Comparison of ENCODE assay signal across 9 mouse cellular contexts in genomic region chr7:118102231-118102630, GRCm38 (mm10). TPM values are rescaled to one million over a fixed set of nuclear protein-coding genes. Genes with fewer than 3 reads are reported as not detected.
DNase-seq lines count a peak whose midpoint lies in the region; ATAC-seq lines count a peak whose summit lies in the region.
"Had no signal": no experiment of that assay in that cellular context is flagged by ENCODE, and none has a peak within 500 bp of the region (broad histone marks: within the 10 kb centered on the region; RNA-seq: fewer than 3 reads in every experiment).

No protein-coding gene starts in this region.

- H3K4me1 ChIP-seq in midbrain, embryonic 10.5 days = no peaks in the 10 kb centered on the region; the same call in 1 of the 2 replicates
- no peaks in the 10 kb centered on the region for H3K4me1 ChIP-seq in midbrain, embryonic 16.5 days (ENCODE audit: control insufficient read depth, insufficient read depth, low read length)

- ATAC-seq in midbrain, embryonic 16.5 days = no peak
- ATAC-seq in megakaryocyte progenitor cell, adult 5-6 weeks (replicated peaks; ENCODE audit: poor library complexity) = peak; percentile 59

- H3K27ac ChIP-seq in midbrain, embryonic 10.5 days (replicated peaks) = no peak overlapping the region
- H3K27ac ChIP-seq in midbrain, embryonic 16.5 days (ENCODE audit: low read length) = no peak overlapping the region
- H3K27ac ChIP-seq: hindbrain, embryonic 15.5 days had no signal

- no peak overlapping the region for H3K4me2 ChIP-seq in midbrain, embryonic 16.5 days (ENCODE audit: low read length)
- H3K4me2 ChIP-seq: hindbrain, embryonic 15.5 days had no signal

- no peak overlapping the region for H3K4me3 ChIP-seq in midbrain, embryonic 10.5 days
- H3K4me3 ChIP-seq in midbrain, embryonic 16.5 days (ENCODE audit: low read depth, low read length) = no peak overlapping the region
- H3K4me3 ChIP-seq: hindbrain, embryonic 15.5 days had no signal

- H3K9me3 ChIP-seq in midbrain, embryonic 10.5 days (replicated peaks) = no peaks in the 10 kb centered on the region
- H3K9me3 ChIP-seq in midbrain, embryonic 16.5 days (replicated peaks; ENCODE audit: control insufficient read depth, low read length, poor library complexity, severe bottlenecking) = no peaks in the 10 kb centered on the region
- H3K9me3 ChIP-seq: hindbrain, embryonic 15.5 days had no signal

- H3K9ac ChIP-seq in midbrain, embryonic 16.5 days (ENCODE audit: low read depth, low read length) = no peak overlapping the region
- H3K9ac ChIP-seq: hindbrain, embryonic 15.5 days had no signal

- DNase-seq in cerebellum, adult 9-10 months = peak; percentile 60
- no peak for DNase-seq in cerebellum, adult 11 months
- DNase-seq in midbrain, embryonic 10.5 days (ENCODE audit: low spot score) = peak; percentile 45
- DNase-seq in cerebellum, postnatal 25 days = peak; percentile 26 to 56
- DNase-seq in heart, postnatal 4 days = peak; percentile 45
- DNase-seq in thymus, postnatal 25 days = peak; percentile 44

- H3K36me3 ChIP-seq in midbrain, embryonic 10.5 days = peaks cover 34% of the 10 kb centered on the region
- H3K36me3 ChIP-seq in midbrain, embryonic 16.5 days (ENCODE audit: control insufficient read depth, insufficient read depth, low read length) = peaks cover 8% of the 10 kb centered on the region

- no peaks in the 10 kb centered on the region for H3K27me3 ChIP-seq in midbrain, embryonic 10.5 days (ENCODE audit: low read depth, poor library complexity, severe bottlenecking)
- no peaks in the 10 kb centered on the region for H3K27me3 ChIP-seq in midbrain, embryonic 16.5 days (ENCODE audit: control insufficient read depth, insufficient read depth, low read depth, low read length)
- H3K27me3 ChIP-seq: hindbrain, embryonic 15.5 days had no signal

- WGBS in midbrain, embryonic 10.5 days = 45% methylated on average over 4 of the region's 4 CpGs
- 42% methylated on average over 4 of the region's 4 CpGs for WGBS in midbrain, embryonic 16.5 days

RNA-seq across cellular contexts. Expression of gene Rps15a, which starts 13.8 kb away (rescaled TPM):
- 564 and 647 TPM in 2 replicates for polyA plus RNA-seq in midbrain, embryonic 10.5 days (2016; fragmentation: Nextera tagmentation; extraction: Ambion mirVana)
- polyA plus RNA-seq in midbrain, embryonic 16.5 days (2015; fragmentation: Nextera tagmentation; extraction: Ambion mirVana) = 325 and 344 TPM in 2 replicates
- 100 to 1,000 TPM; 905 to 908 TPM for total RNA-seq in heart, postnatal 4 days (2021)
- total RNA-seq in megakaryocyte progenitor cell, adult 5-6 weeks (2015) = 2,608 and 2,622 TPM in 2 replicates
- 871 and 1,175 TPM in 2 replicates for total RNA-seq in megakaryocyte progenitor cell, adult 5-6 weeks (2017)

RNA-seq across cellular contexts. Expression of gene Arl6ip1, which starts 27.2 kb away (rescaled TPM):
- polyA plus RNA-seq in midbrain, embryonic 10.5 days (2016; fragmentation: Nextera tagmentation; extraction: Ambion mirVana) = 503 and 508 TPM in 2 replicates
- 556 and 565 TPM in 2 replicates for polyA plus RNA-seq in midbrain, embryonic 16.5 days (2015; fragmentation: Nextera tagmentation; extraction: Ambion mirVana)
- 10 to 100 TPM; 71.5 to 81.9 TPM for total RNA-seq in heart, postnatal 4 days (2021)
- 231 and 246 TPM in 2 replicates for total RNA-seq in megakaryocyte progenitor cell, adult 5-6 weeks (2015)
- 214 and 220 TPM in 2 replicates for total RNA-seq in megakaryocyte progenitor cell, adult 5-6 weeks (2017)
